Mouse (Mus musculus) heart, embryonic 11.5 days (tissue): ENCODE measurements around the gene Wdr93. TPM values are rescaled to one million over a fixed set of nuclear protein-coding genes. Genes with fewer than 3 reads are reported as not detected.

Experiments used
- ATAC-seq: fragments of 200-750 bp; cut with Nextera tagmentation; replicated peaks from 2 replicates; pipeline ENCODE4 v1.8.0; 2017; ENCODE audit warnings: moderate library complexity; ENCODE audit not compliant: insufficient number of reproducible peaks, low FRiP score, low TSS enrichment
- H3K27ac ChIP-seq: fragments of 300-500 bp; sonication (generic); 2 replicates; pipeline ENCODE4 v1.5.1; 2014; ENCODE audit warnings: mild to moderate bottlenecking, low read depth, low read length
- H3K27me3 ChIP-seq: fragments of 300-500 bp; sonication (generic); 2 replicates; pipeline ENCODE4 v1.6.1; 2014; ENCODE audit warnings: mild to moderate bottlenecking, low read length, mixed read lengths; ENCODE audit not compliant: control insufficient read depth, insufficient read depth
- H3K36me3 ChIP-seq: fragments of 300-500 bp; sonication (generic); 2 replicates; pipeline ENCODE4 v1.6.1; 2014; ENCODE audit warnings: mild to moderate bottlenecking, low read length, moderate library complexity, mixed read lengths; ENCODE audit not compliant: control insufficient read depth, insufficient read depth
- H3K4me1 ChIP-seq: fragments of 300-500 bp; sonication (generic); 2 replicates; pipeline ENCODE4 v1.6.1; 2014; ENCODE audit warnings: low read length; ENCODE audit not compliant: control insufficient read depth, insufficient read depth
- H3K4me2 ChIP-seq: fragments of 300-500 bp; sonication (generic); 2 replicates; pipeline ENCODE4 v1.6.1; 2014; ENCODE audit warnings: mild to moderate bottlenecking, moderate library complexity
- H3K4me3 ChIP-seq: fragments of 300-500 bp; sonication (generic); 2 replicates; pipeline ENCODE4 v1.5.1; 2014; ENCODE audit warnings: low read depth, low read length
- H3K9ac ChIP-seq: fragments of 300-500 bp; sonication (generic); 2 replicates; pipeline ENCODE4 v1.6.1; 2014; ENCODE audit warnings: mild to moderate bottlenecking, low read depth, low read length, moderate library complexity
- H3K9me3 ChIP-seq: fragments of 300-500 bp; sonication (generic); replicated peaks from 2 replicates; pipeline ENCODE4 v1.6.1; 2016; ENCODE audit warnings: low read length; ENCODE audit not compliant: control insufficient read depth
- WGBS: fragments of 180-500 bp; shearing (Covaris S2); extraction: QIAGEN DNeasy Blood & Tissue Kit; methylation state at CpG from one replicate; pipeline ENCODE4 v1.1.7; 2014; ENCODE audit not compliant: insufficient replicate concordance; 5-methylcytosine and 5-hydroxymethylcytosine counted together
- polyA plus RNA-seq: library from polyadenylated mRNA; unstranded; fragments of >200 nt; fragmentation: Nextera tagmentation; extraction: Ambion mirVana; gene quantifications from 2 replicates; pipeline ENCODE4 v1.2.1, GENCODE M21; 2014

The Wdr93 gene
- polyA plus RNA-seq, 1 experiment from 2014 or later = 6.6 TPM

GRCm38 (mm10) chr7:79721386-79721977 is 21.5 kb upstream of the Wdr93 start:
- Histone ChIP-seq H3K4me2 (peak overlapping the region; percentile 92), H3K27ac (0 out of 2 replicates have a peak overlapping the region, but pooled peaks have one; percentile 6), H3K9me3 (no peaks in the 10 kb centered on the region), H3K4me3 (peak overlapping the region; percentile 64), H3K4me1 (peaks cover 2% of the 10 kb centered on the region; the same call in 1 of the 2 replicates), H3K27me3 (peaks cover 9% of the 10 kb centered on the region; the same call in 1 of the 2 replicates), H3K36me3 (no peaks in the 10 kb centered on the region), H3K9ac (peak overlapping the region; percentile 79)
- WGBS = under 1% methylated on average over 48 of the region's 48 CpGs
- peak; percentile 47; the same call in 1 of the 2 replicates for ATAC-seq

GRCm38 (mm10) chr7:79727091-79727490 is 15.9 kb upstream of the Wdr93 start:
- no peak for ATAC-seq
- Histone ChIP-seq H3K9me3 (no peaks in the 10 kb centered on the region), H3K4me1 (peaks cover under 1% of the 10 kb centered on the region; the same call in 1 of the 2 replicates), H3K27ac (no peak overlapping the region), H3K4me2 (no peak overlapping the region), H3K36me3 (no peaks in the 10 kb centered on the region), H3K4me3 (no peak overlapping the region), H3K27me3 (peaks cover 18% of the 10 kb centered on the region), H3K9ac (no peak overlapping the region)
- WGBS = 3% methylated on average over 2 of the region's 2 CpGs

- Histone ChIP-seq H3K27ac (no peak overlapping the region), H3K4me2 (no peak overlapping the region), H3K9ac (no peak overlapping the region), H3K9me3 (no peaks in the 10 kb centered on the region), H3K36me3 (no peaks in the 10 kb centered on the region), H3K27me3 (peaks cover 11% of the 10 kb centered on the region), H3K4me3 (no peak overlapping the region), H3K4me1 (no peaks in the 10 kb centered on the region)
- no peak for ATAC-seq
- WGBS = 21% methylated on average over 6 of the region's 6 CpGs
These were observed 14.7 kb upstream of the Wdr93 start for GRCm38 (mm10) chr7:79728219-79728618.

- Histone ChIP-seq H3K9ac (no peak overlapping the region), H3K4me2 (no peak overlapping the region), H3K36me3 (no peaks in the 10 kb centered on the region), H3K9me3 (no peaks in the 10 kb centered on the region), H3K27ac (no peak overlapping the region), H3K4me3 (no peak overlapping the region), H3K27me3 (peaks cover 11% of the 10 kb centered on the region), H3K4me1 (no peaks in the 10 kb centered on the region)
- 7% methylated on average over 8 of the region's 8 CpGs for WGBS
- no peak for ATAC-seq
These were observed 13.8 kb upstream of the Wdr93 start for GRCm38 (mm10) chr7:79729169-79729568.

GRCm38 (mm10) chr7:79729743-79730370 is 13.1 kb upstream of the Wdr93 start:
- WGBS = 54% methylated on average over 11 of the region's 11 CpGs
- H3K27me3 ChIP-seq = peaks cover 11% of the 10 kb centered on the region
- no peak overlapping the region for H3K4me2 ChIP-seq
- H3K9me3 ChIP-seq = no peaks in the 10 kb centered on the region
- no peaks in the 10 kb centered on the region for H3K4me1 ChIP-seq
- H3K27ac ChIP-seq = no peak overlapping the region
- H3K36me3 ChIP-seq = no peaks in the 10 kb centered on the region
- no peak overlapping the region for H3K9ac ChIP-seq
- no peak overlapping the region for H3K4me3 ChIP-seq
- ATAC-seq = no peak

- no peaks in the 10 kb centered on the region for H3K4me1 ChIP-seq
These were observed 11.5 kb upstream of the Wdr93 start for GRCm38 (mm10) chr7:79731438-79731837.

GRCm38 (mm10) chr7:79732622-79733021 is 10.3 kb upstream of the Wdr93 start, which contains the start of gene Plin1:
TSS of gene Plin1 (minus strand) at chr7:79732903.
- Histone ChIP-seq H3K9me3 (no peaks in the 10 kb centered on the region), H3K27ac (no peak within 1 kb of the TSS), H3K4me2 (no peak within 1 kb of the TSS), H3K36me3 (no peaks in the 10 kb centered on the region), H3K4me1 (no peaks in the 10 kb centered on the region), H3K9ac (no peak within 1 kb of the TSS), H3K4me3 (no peak within 1 kb of the TSS), H3K27me3 (peaks cover 11% of the 10 kb centered on the region)
- WGBS = 55% methylated on average over 4 of the region's 4 CpGs
- ATAC-seq = no peak

More at GRCm38 (mm10) chr7:79731438-79731837, 11.5 kb upstream of the Wdr93 start:
- H3K27me3 ChIP-seq = peaks cover 11% of the 10 kb centered on the region
- 76% methylated on average over 13 of the region's 13 CpGs for WGBS
- no peak overlapping the region for H3K27ac ChIP-seq
- no peak for ATAC-seq
- no peak overlapping the region for H3K9ac ChIP-seq
- H3K4me3 ChIP-seq = no peak overlapping the region
- H3K4me2 ChIP-seq = no peak overlapping the region
- H3K9me3 ChIP-seq = no peaks in the 10 kb centered on the region
- H3K36me3 ChIP-seq = no peaks in the 10 kb centered on the region

- Histone ChIP-seq H3K4me3 (no peak overlapping the region), H3K4me2 (no peak overlapping the region), H3K4me1 (no peaks in the 10 kb centered on the region), H3K27me3 (peaks cover 8% of the 10 kb centered on the region), H3K27ac (no peak overlapping the region), H3K9me3 (no peaks in the 10 kb centered on the region), H3K9ac (no peak overlapping the region), H3K36me3 (no peaks in the 10 kb centered on the region)
- 69% methylated on average over 8 of the region's 8 CpGs for WGBS
- no peak for ATAC-seq
These were observed 8.4 kb upstream of the Wdr93 start for GRCm38 (mm10) chr7:79734563-79734962.
